Mouse (Mus musculus): Measurements from ENCODE around the gene Dennd1b. TPM values are rescaled to one million over a fixed set of nuclear protein-coding genes. Genes with fewer than 3 reads are reported as not detected.

Gene Dennd1b
- polyA plus RNA-seq, 1 experiment: 4.2 TPM

DNA sequence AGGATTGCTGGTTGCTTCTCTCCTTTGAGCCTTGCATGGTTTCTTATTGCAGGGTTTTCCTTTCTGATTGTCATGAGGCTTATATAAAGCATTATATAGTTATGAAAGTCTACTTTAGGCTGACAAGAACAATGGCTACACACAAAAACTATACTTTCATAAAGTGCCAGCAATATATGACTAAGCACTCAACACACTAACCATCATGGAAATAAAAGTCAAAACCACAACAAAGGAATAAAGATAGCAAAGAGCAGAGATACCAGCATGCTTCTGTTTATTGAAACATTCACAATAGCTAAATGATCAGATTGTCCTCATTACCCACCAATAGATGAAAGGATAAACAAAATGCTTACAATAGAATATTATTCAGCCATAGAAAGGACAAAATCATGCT lies 11.1 kb upstream of the Dennd1b start:
- H3K4me1 ChIP-seq (ENCODE audit: control insufficient read depth, insufficient read depth, insufficient read length, low read length): no peaks in the 10 kb centered on the region

DNA sequence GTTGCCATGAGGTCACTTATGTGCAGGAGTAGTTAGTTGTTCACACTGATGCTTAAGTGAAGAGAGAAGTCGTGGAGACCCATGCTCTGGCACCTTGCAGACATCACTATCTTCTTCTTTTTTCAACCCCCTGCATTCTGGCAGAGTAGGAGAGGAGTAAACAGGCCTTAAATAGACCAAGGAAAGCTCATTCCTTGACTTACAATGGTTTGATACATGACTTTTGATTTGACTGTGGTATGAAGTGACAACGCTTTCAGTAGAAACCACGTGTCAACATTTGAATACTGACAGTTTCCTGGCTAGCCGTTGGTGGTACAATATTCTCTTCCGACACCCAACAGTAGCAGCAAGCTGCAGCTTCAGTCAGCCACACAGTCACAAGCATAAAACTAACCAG lies 8.3 kb upstream of the Dennd1b start:
- Histone ChIP-seq H3K4me3 (ENCODE audit: insufficient read depth, low read depth, low read length) (no peak overlapping the region), H3K4me1 (ENCODE audit: control insufficient read depth, insufficient read depth, insufficient read length, low read length) (no peaks in the 10 kb centered on the region), H3K27ac (replicated peaks; ENCODE audit: low read depth, low read length) (no peak overlapping the region)

More for the DNA sequence above, 11.1 kb upstream of the Dennd1b start:
- Histone ChIP-seq H3K4me3 (ENCODE audit: insufficient read depth, low read depth, low read length) (no peak overlapping the region), H3K27ac (replicated peaks; ENCODE audit: low read depth, low read length) (no peak overlapping the region)

DNA sequence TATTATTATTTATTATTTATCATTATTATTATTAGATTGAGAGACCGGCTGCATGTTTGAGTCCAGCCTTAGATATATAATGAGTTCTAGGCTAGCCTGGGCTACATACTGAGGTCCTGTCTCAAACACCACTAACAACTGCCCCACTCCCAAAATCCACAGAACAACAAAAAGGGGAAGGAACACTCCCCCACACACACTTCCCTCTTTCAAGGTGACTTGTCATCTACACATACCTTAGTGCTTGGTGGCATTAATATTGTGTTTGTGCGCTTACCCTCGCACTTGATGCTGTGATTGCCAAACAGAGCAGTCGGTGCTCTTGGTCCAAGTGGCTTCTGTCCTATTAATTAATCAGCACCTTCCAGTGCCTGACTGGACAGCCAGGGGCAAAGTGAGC lies 7.8 kb upstream of the Dennd1b start:
- no peaks in the 10 kb centered on the region for H3K4me1 ChIP-seq (ENCODE audit: control insufficient read depth, insufficient read depth, insufficient read length, low read length)
- H3K4me3 ChIP-seq (ENCODE audit: insufficient read depth, low read depth, low read length): no peak overlapping the region
- no peak overlapping the region for H3K27ac ChIP-seq (replicated peaks; ENCODE audit: low read depth, low read length)

DNA sequence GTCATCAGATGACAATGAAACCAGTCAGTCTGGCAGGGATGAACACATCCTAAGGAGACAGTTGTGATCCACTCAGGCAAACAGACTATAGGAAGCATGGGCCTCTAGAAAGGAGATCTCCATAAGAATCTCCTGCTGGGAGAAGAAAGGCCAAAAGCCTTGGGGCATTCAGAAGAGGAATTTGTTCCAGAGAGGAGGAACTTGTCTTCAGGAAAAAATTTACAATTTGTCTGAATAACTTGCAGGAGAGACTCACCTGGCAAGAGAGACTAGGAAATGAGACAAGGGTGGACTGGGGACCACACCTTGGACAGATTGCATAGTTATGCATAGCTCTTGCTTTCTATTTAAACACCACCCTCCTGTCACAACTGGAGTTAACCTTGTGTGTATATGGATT lies 6.7 kb upstream of the Dennd1b start:
- Histone ChIP-seq H3K27ac (replicated peaks; ENCODE audit: low read depth, low read length) (no peak overlapping the region), H3K4me3 (ENCODE audit: insufficient read depth, low read depth, low read length) (no peak overlapping the region), H3K4me1 (ENCODE audit: control insufficient read depth, insufficient read depth, insufficient read length, low read length) (no peaks in the 10 kb centered on the region)

DNA sequence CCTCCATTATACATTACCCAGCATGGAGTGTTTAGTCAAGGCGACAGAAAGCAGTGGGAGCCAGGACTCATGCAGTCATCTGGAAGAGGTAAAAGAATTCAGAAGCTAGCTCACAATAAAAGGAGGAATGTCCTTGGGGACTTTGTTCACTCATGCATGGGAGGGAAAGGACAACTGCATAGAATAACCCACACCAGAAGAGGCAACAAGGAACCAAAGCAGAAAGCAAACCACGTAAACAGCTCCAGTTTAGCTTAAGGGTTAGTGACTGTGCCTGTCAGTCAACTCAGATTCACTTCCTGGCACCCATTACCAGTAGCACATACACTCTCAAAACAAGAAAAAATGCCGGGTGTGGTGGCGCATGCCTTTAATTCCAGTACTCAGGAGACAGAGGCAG lies 6.1 kb upstream of the Dennd1b start:
- Histone ChIP-seq H3K27ac (replicated peaks; ENCODE audit: low read depth, low read length) (no peak overlapping the region), H3K4me1 (ENCODE audit: control insufficient read depth, insufficient read depth, insufficient read length, low read length) (no peaks in the 10 kb centered on the region), H3K4me3 (ENCODE audit: insufficient read depth, low read depth, low read length) (no peak overlapping the region)

DNA sequence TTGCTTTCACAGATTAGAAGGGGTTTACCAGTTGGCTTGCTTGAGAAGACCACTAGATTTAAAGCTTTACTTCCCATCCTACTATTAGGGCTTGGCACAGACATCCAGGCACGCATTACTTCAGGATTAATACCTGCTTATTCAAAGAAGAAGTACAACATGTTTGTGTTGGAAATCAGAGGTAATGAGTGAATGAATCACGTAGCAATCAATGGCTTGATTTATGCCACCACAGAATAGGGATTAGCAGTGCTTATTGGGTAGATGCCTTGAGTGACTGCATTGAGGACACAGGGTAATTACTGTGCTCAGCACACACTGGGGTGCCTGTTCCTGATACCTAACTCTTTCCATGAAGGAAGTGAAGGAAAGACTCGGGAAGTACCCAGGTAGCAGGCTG lies 4.4 kb upstream of the Dennd1b start:
- H3K4me1 ChIP-seq (ENCODE audit: control insufficient read depth, insufficient read depth, insufficient read length, low read length): no peaks in the 10 kb centered on the region
- no peak overlapping the region for H3K4me3 ChIP-seq (ENCODE audit: insufficient read depth, low read depth, low read length)
- H3K27ac ChIP-seq (replicated peaks; ENCODE audit: low read depth, low read length): no peak overlapping the region

DNA sequence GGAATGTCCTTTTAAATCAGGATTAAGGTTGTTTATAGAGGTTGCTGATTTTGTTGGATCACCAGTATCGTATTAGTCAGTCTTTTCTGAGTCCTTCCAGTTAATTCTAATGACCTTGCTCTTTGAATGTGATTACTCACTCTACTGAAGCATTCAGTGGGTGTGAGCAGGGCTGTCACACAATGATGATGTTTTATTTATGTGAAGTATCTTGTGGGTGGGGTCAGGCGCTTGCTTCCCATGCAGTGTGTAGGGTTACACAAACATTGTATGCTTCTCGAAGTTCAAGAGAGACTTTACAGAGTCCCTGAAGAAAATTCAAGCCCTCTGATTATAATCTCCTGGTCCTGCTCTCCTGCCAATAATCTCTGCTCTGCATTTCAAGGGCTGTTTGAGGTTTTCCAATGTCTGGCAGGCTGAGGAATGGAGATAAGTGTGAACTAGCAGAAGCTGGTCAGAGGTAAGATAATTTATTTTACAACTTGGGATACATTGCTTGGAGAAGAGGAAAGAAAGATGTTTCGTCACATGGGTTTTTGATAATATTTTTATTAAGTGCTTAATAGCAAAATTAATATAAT lies 3.2 kb upstream of the Dennd1b start:
- H3K4me1 ChIP-seq (ENCODE audit: control insufficient read depth, insufficient read depth, insufficient read length, low read length): no peaks in the 10 kb centered on the region
- no peak overlapping the region for H3K27ac ChIP-seq (replicated peaks; ENCODE audit: low read depth, low read length)
- no peak overlapping the region for H3K4me3 ChIP-seq (ENCODE audit: insufficient read depth, low read depth, low read length)

DNA sequence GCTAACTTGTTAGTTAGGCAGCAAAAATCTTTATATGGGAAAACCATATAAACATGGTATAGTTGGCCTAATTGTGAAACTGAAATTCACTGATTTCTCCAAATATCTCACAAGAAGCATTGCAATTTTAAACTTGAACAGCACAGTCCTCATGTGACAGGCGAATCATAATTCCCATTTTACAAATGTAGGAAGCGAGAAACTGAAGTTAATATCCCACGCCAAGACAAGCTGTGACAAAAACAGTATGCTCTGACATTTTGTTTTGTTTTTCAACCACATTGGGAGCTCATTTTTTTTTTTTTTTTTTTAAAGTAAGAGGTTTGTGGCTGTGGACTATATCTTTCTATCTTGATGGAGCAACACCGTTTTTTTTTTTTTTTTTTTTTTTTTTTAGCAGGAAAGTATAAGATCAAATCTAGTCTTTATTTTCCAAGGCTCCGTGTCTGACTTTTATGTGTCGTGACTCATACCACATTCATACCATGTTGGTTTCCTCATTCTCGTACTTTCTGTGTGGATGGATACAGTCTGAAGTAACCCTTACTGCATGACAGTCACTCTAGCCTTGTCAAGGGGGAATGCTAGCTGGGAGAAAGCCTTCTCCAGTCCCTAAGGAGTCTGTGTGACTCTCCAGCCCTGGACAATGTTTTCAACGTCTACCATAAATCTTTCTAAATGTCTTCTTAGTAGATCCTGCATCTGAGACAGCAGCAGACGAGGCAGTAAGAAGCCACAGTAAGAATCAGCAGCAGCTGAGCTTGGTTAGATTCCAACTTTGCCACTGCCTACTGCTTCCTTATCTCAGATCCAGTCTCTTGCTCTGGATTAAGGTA lies 751 bp upstream of the Dennd1b start:
- Histone ChIP-seq H3K27ac (replicated peaks; ENCODE audit: low read depth, low read length) (no peak overlapping the region), H3K4me1 (ENCODE audit: control insufficient read depth, insufficient read depth, insufficient read length, low read length) (peaks cover 5% of the 10 kb centered on the region; the same call in 1 of the 2 replicates), H3K4me3 (ENCODE audit: insufficient read depth, low read depth, low read length) (peak overlapping the region; percentile 100)

DNA sequence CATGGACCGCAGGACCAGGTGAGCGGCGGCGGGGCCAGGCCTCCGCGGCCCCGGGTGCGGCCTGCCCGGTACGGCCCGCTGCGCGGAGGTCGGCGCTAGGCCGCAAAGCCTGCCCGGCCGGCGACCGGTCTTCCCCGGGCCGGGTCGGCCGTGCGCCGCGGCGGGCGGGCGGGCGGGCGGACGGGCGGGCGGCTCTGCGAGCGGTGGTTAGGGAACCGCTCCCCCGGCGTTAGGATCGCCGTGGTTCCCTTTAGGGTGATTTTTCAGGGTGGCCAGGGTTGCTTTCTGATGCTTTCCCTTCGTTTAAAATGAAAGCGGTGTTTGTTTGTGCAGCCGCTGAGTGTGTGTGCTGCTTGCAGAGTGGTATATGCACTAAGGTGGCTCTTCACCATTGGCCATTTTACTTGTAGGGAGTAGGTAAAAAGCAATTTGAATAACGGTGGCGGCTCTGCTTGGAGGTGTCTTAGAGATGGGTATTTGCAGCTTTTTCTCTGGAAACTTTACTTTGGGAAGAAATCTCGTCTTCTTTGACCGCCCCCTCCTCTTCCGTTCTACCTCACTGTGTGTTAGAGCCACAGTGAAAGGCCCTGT lies 728 bp downstream of the Dennd1b start:
- H3K4me3 ChIP-seq (ENCODE audit: insufficient read depth, low read depth, low read length): peak overlapping the region; percentile 100
- H3K27ac ChIP-seq (replicated peaks; ENCODE audit: low read depth, low read length): peak overlapping the region; percentile 77
- peaks cover 8% of the 10 kb centered on the region; the same call in 1 of the 2 replicates for H3K4me1 ChIP-seq (ENCODE audit: control insufficient read depth, insufficient read depth, insufficient read length, low read length)

DNA sequence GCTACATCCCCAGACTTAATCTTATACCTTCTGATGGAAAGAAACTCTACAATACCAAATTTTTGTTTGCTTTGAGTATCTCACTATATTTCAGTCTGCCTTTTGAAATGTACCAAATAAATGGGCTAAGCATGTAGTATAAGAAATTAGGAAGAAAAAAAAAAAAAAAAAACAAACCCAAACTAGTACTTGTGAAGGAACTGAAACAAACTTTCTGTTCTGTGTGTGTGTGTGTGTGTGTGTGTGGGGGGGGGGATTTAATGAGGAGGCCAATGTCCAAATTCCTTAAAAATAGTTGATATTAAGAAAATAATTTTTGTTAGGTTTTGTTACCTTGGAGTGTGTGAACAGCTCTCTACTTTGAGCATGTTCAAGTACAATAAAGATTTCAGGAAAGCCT lies 1.8 kb downstream of the Dennd1b start:
- no peak overlapping the region for H3K27ac ChIP-seq (replicated peaks; ENCODE audit: low read depth, low read length)
- peaks cover 8% of the 10 kb centered on the region; the same call in 1 of the 2 replicates for H3K4me1 ChIP-seq (ENCODE audit: control insufficient read depth, insufficient read depth, insufficient read length, low read length)
- H3K4me3 ChIP-seq (ENCODE audit: insufficient read depth, low read depth, low read length): peak overlapping the region; percentile 27; the same call in 1 of the 2 replicates

DNA sequence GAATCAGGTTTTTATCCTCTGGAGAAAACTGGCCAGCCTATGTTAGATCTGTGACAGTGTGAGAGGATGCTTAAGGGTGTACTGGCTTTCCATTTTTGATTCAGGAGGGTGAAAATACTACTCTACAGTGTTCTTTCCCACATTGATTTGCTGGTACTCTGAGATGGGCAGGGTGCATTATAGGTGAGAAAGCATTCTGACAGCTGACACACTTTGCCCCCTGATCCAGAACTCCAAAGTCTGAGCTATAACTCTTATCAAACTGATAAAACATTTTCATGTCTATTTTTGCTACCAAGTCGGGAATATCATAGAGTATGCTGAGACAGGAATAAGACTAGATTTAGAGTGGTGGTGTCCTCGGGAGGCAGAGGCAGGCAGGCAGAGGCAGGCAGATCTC lies 2.3 kb downstream of the Dennd1b start:
- H3K27ac ChIP-seq (replicated peaks; ENCODE audit: low read depth, low read length): no peak overlapping the region

DNA sequence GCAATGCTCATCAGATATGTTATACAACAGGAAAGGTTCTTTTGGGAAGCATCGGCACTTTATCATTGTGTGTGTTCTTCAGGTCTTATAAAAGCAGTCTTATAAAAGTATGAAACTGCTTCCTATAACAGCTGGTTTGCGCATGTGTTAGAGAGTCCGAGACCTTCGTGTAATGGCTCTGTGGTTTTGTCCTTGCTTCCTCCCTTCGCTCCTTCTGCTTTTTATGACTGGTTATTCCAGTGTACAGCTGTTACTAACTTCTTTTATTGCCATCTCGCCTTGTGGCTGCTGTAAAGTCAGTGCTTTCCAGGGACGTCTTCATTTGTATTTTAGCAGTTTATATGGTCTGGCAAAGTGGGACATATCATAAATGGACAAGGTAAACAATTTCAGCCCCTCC lies 4.2 kb downstream of the Dennd1b start:
- Histone ChIP-seq H3K4me3 (ENCODE audit: insufficient read depth, low read depth, low read length) (no peak overlapping the region), H3K4me1 (ENCODE audit: control insufficient read depth, insufficient read depth, insufficient read length, low read length) (peaks cover 8% of the 10 kb centered on the region; the same call in 1 of the 2 replicates), H3K27ac (replicated peaks; ENCODE audit: low read depth, low read length) (no peak overlapping the region)

More for the DNA sequence above, 2.3 kb downstream of the Dennd1b start:
- Histone ChIP-seq H3K4me1 (ENCODE audit: control insufficient read depth, insufficient read depth, insufficient read length, low read length) (peaks cover 8% of the 10 kb centered on the region; the same call in 1 of the 2 replicates), H3K4me3 (ENCODE audit: insufficient read depth, low read depth, low read length) (no peak overlapping the region)

DNA sequence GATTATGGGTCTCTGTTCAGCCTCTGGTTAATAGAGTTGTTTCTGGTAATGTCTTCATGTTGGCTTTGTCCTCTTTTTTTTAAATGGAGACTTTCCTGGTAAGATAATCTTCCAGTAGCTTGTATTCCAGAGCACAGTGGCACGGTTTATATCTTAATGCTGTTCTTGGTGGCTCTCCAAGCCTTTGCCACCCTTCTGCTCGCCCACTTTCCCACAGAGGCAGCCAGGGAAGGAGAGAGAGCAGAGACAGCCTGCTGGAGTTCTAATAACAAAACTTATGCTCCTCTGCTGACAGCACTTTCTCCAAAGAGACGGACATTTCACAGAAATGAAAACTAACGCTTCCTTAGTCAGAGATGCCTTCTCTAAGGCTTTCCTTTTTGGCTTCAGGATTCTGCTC lies 6.8 kb downstream of the Dennd1b start:
- Histone ChIP-seq H3K4me1 (ENCODE audit: control insufficient read depth, insufficient read depth, insufficient read length, low read length) (peaks cover 11% of the 10 kb centered on the region; the same call in 1 of the 2 replicates), H3K27ac (replicated peaks; ENCODE audit: low read depth, low read length) (no peak overlapping the region), H3K4me3 (ENCODE audit: insufficient read depth, low read depth, low read length) (no peak overlapping the region)

DNA sequence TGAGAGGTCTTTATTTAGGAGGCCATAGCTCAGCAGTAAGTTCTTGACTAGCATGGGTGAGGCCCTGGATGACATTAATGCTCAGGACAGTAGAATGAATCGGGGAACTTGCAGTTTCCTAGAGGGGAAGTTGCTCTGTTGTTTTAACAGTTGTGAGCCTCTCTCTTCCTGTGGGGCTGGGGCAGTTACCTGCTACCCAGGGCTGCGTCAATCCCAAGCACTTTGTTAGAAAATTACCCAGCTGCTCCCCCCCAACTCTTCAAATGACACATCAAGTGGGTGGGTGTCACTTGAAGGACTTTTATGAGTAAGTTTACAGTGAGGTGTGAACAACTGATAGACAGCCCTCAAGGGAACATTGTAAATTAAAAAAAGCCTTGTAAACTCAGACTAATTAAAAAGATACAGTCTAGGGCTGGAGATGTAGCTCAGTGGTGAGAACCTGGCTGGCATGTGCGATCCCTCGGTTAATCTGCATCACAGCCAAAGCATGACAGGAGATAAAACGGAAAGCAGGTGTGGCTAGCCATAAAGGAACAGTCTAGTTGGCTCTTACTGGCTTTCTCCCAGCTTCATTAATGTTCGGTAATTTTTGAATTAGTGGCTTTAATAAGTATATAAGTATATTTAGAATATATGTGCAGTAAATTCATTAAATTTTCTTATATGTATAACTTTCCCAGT lies 10.4 kb downstream of the Dennd1b start:
- Histone ChIP-seq H3K4me1 (ENCODE audit: control insufficient read depth, insufficient read depth, insufficient read length, low read length) (peaks cover 7% of the 10 kb centered on the region; the same call in 1 of the 2 replicates), H3K4me3 (ENCODE audit: insufficient read depth, low read depth, low read length) (no peak overlapping the region), H3K27ac (replicated peaks; ENCODE audit: low read depth, low read length) (no peak overlapping the region)

DNA sequence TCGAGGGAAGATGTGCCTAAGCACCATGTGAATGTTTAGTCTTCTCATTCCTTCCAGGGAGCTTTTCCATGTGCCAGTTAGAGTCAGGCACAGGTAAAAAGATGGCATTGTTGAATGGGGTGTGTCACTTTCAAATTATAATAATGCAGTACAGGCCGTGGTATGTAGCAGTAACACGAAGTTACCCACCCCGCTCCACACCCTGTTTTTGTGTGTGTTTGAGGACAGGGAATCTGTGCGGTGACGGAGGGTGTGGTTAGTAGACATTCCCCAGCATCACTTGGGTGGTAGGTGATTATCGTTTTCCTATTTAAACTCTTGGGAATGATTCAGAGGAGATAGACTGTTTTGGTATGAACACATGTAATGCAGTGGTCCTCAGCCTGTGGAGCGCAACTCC lies 11.6 kb downstream of the Dennd1b start:
- Histone ChIP-seq H3K27ac (replicated peaks; ENCODE audit: low read depth, low read length) (no peak overlapping the region), H3K4me3 (ENCODE audit: insufficient read depth, low read depth, low read length) (no peak overlapping the region), H3K4me1 (ENCODE audit: control insufficient read depth, insufficient read depth, insufficient read length, low read length) (peaks cover 7% of the 10 kb centered on the region; the same call in 1 of the 2 replicates)
